Mouse (Mus musculus): ENCODE measurements around the gene Sod1. TPM values are rescaled to one million over a fixed set of nuclear protein-coding genes. Genes with fewer than 3 reads are reported as not detected.

The Sod1 gene
- polyA plus RNA-seq, 1 experiment from 2014 or later = 1,316 TPM

DNA sequence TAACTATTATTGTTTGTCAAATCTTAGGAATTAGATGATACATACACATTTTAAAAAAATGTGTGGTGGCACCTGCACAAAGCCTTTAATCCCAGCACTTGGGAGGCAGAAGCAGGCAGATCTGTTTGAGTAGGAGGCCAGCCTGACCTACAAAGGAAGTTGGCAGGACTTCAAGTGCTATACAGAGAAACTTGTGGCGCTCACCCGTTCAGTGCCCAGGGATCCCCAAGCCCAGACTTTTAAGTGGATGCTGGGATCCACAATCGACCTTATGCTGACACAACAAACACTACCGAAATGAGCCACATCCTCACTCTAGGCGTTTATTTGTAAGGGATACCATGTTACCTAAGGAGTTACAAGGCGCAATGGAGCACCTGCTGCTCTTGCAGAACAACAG lies 55.0 kb downstream of the Sod1 start:
- no peaks in the 10 kb centered on the region for H3K36me3 ChIP-seq (ENCODE audit: insufficient read depth)
- H3K27ac ChIP-seq (ENCODE audit: low read depth) = no peak overlapping the region
- no peaks in the 10 kb centered on the region for H3K27me3 ChIP-seq (ENCODE audit: insufficient read depth, low read length)
- no peak overlapping the region for H3K9ac ChIP-seq
- H3K4me2 ChIP-seq = no peak overlapping the region
- DNase-seq (no peak), ATAC-seq (ENCODE audit: insufficient read depth) (no peak)
- no peaks in the 10 kb centered on the region for H3K9me3 ChIP-seq (ENCODE audit: low read depth, low read length)
- 81% methylated on average over 6 of the region's 6 CpGs for WGBS
- no peak for TF ChIP-seq CTCF (IDR thresholded peaks at IDR 0.05; ENCODE audit: low read depth)
- H3K4me3 ChIP-seq (ENCODE audit: low read depth, low read length) = no peak overlapping the region
- peaks cover 11% of the 10 kb centered on the region; the same call in 1 of the 2 replicates for H3K4me1 ChIP-seq (ENCODE audit: insufficient read depth)

Other genes starting within 250 kb of the Sod1 start
- 16.8 and 18.5 TPM in 2 replicates for gene Tiam1, start 77.0 kb upstream of the Sod1 start, polyA plus RNA-seq (2014; fragmentation: Nextera tagmentation; extraction: Ambion mirVana)
- gene Scaf4, start 63.7 kb downstream of the Sod1 start, polyA plus RNA-seq (2014; fragmentation: Nextera tagmentation; extraction: Ambion mirVana) = 36.0 and 42.8 TPM in 2 replicates
- gene Hunk, start 165.3 kb downstream of the Sod1 start, polyA plus RNA-seq (2014; fragmentation: Nextera tagmentation; extraction: Ambion mirVana) = 21.2 and 21.3 TPM in 2 replicates